Mouse (Mus musculus) heart, adult 2 months (tissue): Measurements from ENCODE around the gene Kdm1a.

Experiments used
- CTCF ChIP-seq: fragments of 200-600 bp; IDR thresholded peaks from 2 replicates; pipeline ENCODE4 v1.8.1; 2022; ENCODE audit warnings: antibody characterized with exemption, mild to moderate bottlenecking, moderate library complexity
- POLR2A ChIP-seq: fragments of 200-500 bp; IDR thresholded peaks from 2 replicates; pipeline ENCODE4 v1.6.1; 2011; ENCODE audit warnings: mild to moderate bottlenecking, low read depth, low read length, control low read depth; ENCODE audit not compliant: insufficient read depth

- TF ChIP-seq CTCF: no peak
- no peak for TF ChIP-seq POLR2A
Measured at GRCm38 (mm10) chr4:136649480-136650196, 47.1 kb upstream of the Kdm1a start.
